Mouse (Mus musculus): ENCODE measurements at regions not wholly inside any gene's neighbourhood (a gene's known extent, or its start where the extent isn't known, plus 50 kb on each side); places are given as distances from the start of the nearest gene placed in this dataset.

GRCm38 (mm10) chr1:168487492-168487891 is 55.4 kb upstream of the Pbx1 start:
- H3K27me3 ChIP-seq (replicated peaks): no peaks in the 10 kb centered on the region
- H3K36me3 ChIP-seq: no peaks in the 10 kb centered on the region
- H3K9me3 ChIP-seq: no peaks in the 10 kb centered on the region
- H3K4me2 ChIP-seq (replicated peaks): no peak overlapping the region
- no peak for ATAC-seq
- no peaks in the 10 kb centered on the region for H3K4me1 ChIP-seq (replicated peaks)
- H3K4me3 ChIP-seq (replicated peaks): no peak overlapping the region
- H3K27ac ChIP-seq: no peak overlapping the region
- H3K9ac ChIP-seq: no peak overlapping the region
- 82% methylated on average over 7 of the region's 7 CpGs for WGBS

GRCm38 (mm10) chr1:168483651-168484050 is 51.6 kb upstream of the Pbx1 start:
- H3K27ac ChIP-seq: no peak overlapping the region
- H3K9me3 ChIP-seq: no peaks in the 10 kb centered on the region
- H3K9ac ChIP-seq: no peak overlapping the region
- no peak overlapping the region for H3K4me3 ChIP-seq (replicated peaks)
- no peaks in the 10 kb centered on the region for H3K4me1 ChIP-seq (replicated peaks)
- no peak overlapping the region for H3K4me2 ChIP-seq (replicated peaks)
- no peaks in the 10 kb centered on the region for H3K27me3 ChIP-seq (replicated peaks)
- WGBS: 72% methylated on average over 13 of the region's 13 CpGs
- H3K36me3 ChIP-seq: no peaks in the 10 kb centered on the region
- no peak for ATAC-seq

Data from intestine, embryonic 15.5 days (tissue).